Mouse (Mus musculus): ENCODE measurements around the gene Agk. TPM values are rescaled to one million over a fixed set of nuclear protein-coding genes. Genes with fewer than 3 reads are reported as not detected.

The Agk gene
- polyA plus RNA-seq, 1 experiment from 2014 or later = 11.0 TPM

- Histone ChIP-seq H3K4me2 (ENCODE audit: low read depth, low read length) (no peak overlapping the region), H3K4me1 (ENCODE audit: control insufficient read depth, low read depth, low read length) (peaks cover 4% of the 10 kb centered on the region; the same call in 1 of the 2 replicates), H3K9me3 (replicated peaks; ENCODE audit: control insufficient read depth, low read length) (no peaks in the 10 kb centered on the region), H3K9ac (ENCODE audit: low read depth, low read length) (no peak overlapping the region), H3K27ac (ENCODE audit: low read length) (no peak overlapping the region), H3K4me3 (ENCODE audit: low read depth, low read length) (no peak overlapping the region), H3K36me3 (ENCODE audit: control insufficient read depth, insufficient read depth) (no peaks in the 10 kb centered on the region; the same call in 1 of the 2 replicates), H3K27me3 (ENCODE audit: control insufficient read depth, insufficient read depth, low read depth, low read length) (no peaks in the 10 kb centered on the region)
- 46% methylated on average over 3 of the region's 3 CpGs for WGBS (ENCODE audit: insufficient replicate concordance)
- ATAC-seq (ENCODE audit: low read depth) = no peak
Observed at GRCm38 (mm10) chr6:40393213-40393612, 68.2 kb downstream of the Agk start.

DNA sequence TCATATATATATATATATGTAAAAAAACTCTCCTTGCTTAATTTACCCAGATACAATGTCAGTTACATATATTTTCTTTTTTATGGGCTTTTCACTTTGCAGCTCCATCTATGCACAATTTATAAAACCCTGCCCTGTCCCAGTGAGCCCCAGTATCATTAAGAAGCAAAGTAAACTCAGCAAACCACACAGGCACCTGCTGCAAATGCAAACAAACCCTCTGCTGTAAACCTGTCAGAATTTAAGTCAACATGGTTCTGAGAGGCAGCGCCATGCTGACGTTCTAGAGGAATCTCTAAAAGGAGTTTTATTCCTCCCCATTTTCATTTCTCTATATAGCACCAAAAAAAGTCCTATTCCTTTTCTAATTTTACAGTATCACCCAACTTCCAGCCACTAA is 77.1 kb downstream of the Agk start:
- WGBS (ENCODE audit: insufficient replicate concordance) = 71% methylated on average over 2 of the region's 2 CpGs
- Histone ChIP-seq H3K4me2 (ENCODE audit: low read depth, low read length) (no peak overlapping the region), H3K9me3 (replicated peaks; ENCODE audit: control insufficient read depth, low read length) (no peaks in the 10 kb centered on the region; the same call in 1 of the 2 replicates), H3K27me3 (ENCODE audit: control insufficient read depth, insufficient read depth, low read depth, low read length) (no peaks in the 10 kb centered on the region), H3K4me1 (ENCODE audit: control insufficient read depth, low read depth, low read length) (no peaks in the 10 kb centered on the region), H3K4me3 (ENCODE audit: low read depth, low read length) (no peak overlapping the region), H3K27ac (ENCODE audit: low read length) (no peak overlapping the region), H3K36me3 (ENCODE audit: control insufficient read depth, insufficient read depth) (no peaks in the 10 kb centered on the region; the same call in 1 of the 2 replicates), H3K9ac (ENCODE audit: low read depth, low read length) (no peak overlapping the region)
- no peak for ATAC-seq (ENCODE audit: low read depth)

- no peak overlapping the region for H3K27ac ChIP-seq (ENCODE audit: low read length)
- WGBS (ENCODE audit: insufficient replicate concordance) = 76% methylated on average over 4 of the region's 4 CpGs
- H3K4me3 ChIP-seq (ENCODE audit: low read depth, low read length) = no peak overlapping the region
- H3K27me3 ChIP-seq (ENCODE audit: control insufficient read depth, insufficient read depth, low read depth, low read length) = no peaks in the 10 kb centered on the region
- no peaks in the 10 kb centered on the region for H3K36me3 ChIP-seq (ENCODE audit: control insufficient read depth, insufficient read depth)
- no peaks in the 10 kb centered on the region for H3K4me1 ChIP-seq (ENCODE audit: control insufficient read depth, low read depth, low read length)
- no peak overlapping the region for H3K4me2 ChIP-seq (ENCODE audit: low read depth, low read length)
- ATAC-seq (ENCODE audit: low read depth) = no peak
- no peak overlapping the region for H3K9ac ChIP-seq (ENCODE audit: low read depth, low read length)
- H3K9me3 ChIP-seq (replicated peaks; ENCODE audit: control insufficient read depth, low read length) = no peaks in the 10 kb centered on the region
Observed at GRCm38 (mm10) chr6:40403640-40404285, 78.8 kb downstream of the Agk start.

DNA sequence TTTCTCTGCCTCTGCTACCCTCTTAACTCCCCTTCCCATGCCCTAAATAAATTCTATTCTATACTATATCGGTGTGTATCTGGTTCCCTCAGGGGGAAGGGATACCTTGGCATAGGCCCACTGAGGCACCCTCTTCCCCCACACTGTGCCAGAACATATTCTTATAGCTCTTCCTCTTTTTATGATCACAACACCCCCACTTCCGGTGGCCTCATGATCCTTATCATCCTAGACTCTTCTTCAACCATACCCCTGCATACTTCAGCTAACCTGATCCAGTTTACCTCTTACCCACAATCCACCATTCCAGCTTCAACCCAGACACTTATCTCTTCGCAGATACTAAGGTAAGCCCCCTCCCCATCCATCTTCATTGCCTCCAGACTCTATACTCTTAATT is 86.1 kb downstream of the Agk start:
- H3K9ac ChIP-seq (ENCODE audit: low read depth, low read length) = no peak overlapping the region
- H3K9me3 ChIP-seq (replicated peaks; ENCODE audit: control insufficient read depth, low read length) = no peaks in the 10 kb centered on the region
- H3K4me3 ChIP-seq (ENCODE audit: low read depth, low read length) = no peak overlapping the region
- H3K27ac ChIP-seq (ENCODE audit: low read length) = no peak overlapping the region
- H3K4me2 ChIP-seq (ENCODE audit: low read depth, low read length) = no peak overlapping the region
- ATAC-seq (ENCODE audit: low read depth) = no peak
- WGBS (ENCODE audit: insufficient replicate concordance) = 44% methylated on average over 3 of the region's 3 CpGs
- H3K27me3 ChIP-seq (ENCODE audit: control insufficient read depth, insufficient read depth, low read depth, low read length) = no peaks in the 10 kb centered on the region
- H3K36me3 ChIP-seq (ENCODE audit: control insufficient read depth, insufficient read depth) = no peaks in the 10 kb centered on the region
- no peaks in the 10 kb centered on the region for H3K4me1 ChIP-seq (ENCODE audit: control insufficient read depth, low read depth, low read length)

DNA sequence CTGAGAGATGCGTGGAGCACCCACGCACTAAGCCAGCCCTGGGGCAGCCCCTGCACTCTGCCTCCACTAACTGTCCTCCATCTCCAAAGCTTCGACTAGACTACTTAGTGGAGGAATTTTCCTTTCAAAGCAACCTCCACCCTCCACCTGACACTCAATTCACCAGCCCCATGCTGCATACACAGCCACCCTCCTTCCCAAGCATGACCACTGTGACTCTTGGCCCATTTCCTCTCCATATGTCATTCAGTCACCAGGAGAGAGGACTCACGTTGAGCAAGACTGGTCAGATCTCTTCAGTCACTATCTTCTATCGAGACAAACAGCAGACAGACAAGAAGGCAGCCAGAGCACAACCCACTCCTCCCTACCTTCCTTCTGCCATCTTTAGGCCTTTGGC is 88.1 kb downstream of the Agk start:
- H3K27me3 ChIP-seq (ENCODE audit: control insufficient read depth, insufficient read depth, low read depth, low read length) = no peaks in the 10 kb centered on the region
- no peak overlapping the region for H3K4me3 ChIP-seq (ENCODE audit: low read depth, low read length)
- no peaks in the 10 kb centered on the region for H3K36me3 ChIP-seq (ENCODE audit: control insufficient read depth, insufficient read depth)
- H3K27ac ChIP-seq (ENCODE audit: low read length) = no peak overlapping the region
- ATAC-seq (ENCODE audit: low read depth) = no peak
- 63% methylated on average over 5 of the region's 5 CpGs for WGBS (ENCODE audit: insufficient replicate concordance)
- no peaks in the 10 kb centered on the region for H3K4me1 ChIP-seq (ENCODE audit: control insufficient read depth, low read depth, low read length)
- no peak overlapping the region for H3K4me2 ChIP-seq (ENCODE audit: low read depth, low read length)
- no peak overlapping the region for H3K9ac ChIP-seq (ENCODE audit: low read depth, low read length)
- no peaks in the 10 kb centered on the region for H3K9me3 ChIP-seq (replicated peaks; ENCODE audit: control insufficient read depth, low read length)

- Histone ChIP-seq H3K27ac (ENCODE audit: low read length) (no peak overlapping the region), H3K36me3 (ENCODE audit: control insufficient read depth, insufficient read depth) (no peaks in the 10 kb centered on the region), H3K9me3 (replicated peaks; ENCODE audit: control insufficient read depth, low read length) (no peaks in the 10 kb centered on the region), H3K9ac (ENCODE audit: low read depth, low read length) (no peak overlapping the region), H3K27me3 (ENCODE audit: control insufficient read depth, insufficient read depth, low read depth, low read length) (no peaks in the 10 kb centered on the region), H3K4me3 (ENCODE audit: low read depth, low read length) (no peak overlapping the region), H3K4me2 (ENCODE audit: low read depth, low read length) (no peak overlapping the region), H3K4me1 (ENCODE audit: control insufficient read depth, low read depth, low read length) (no peaks in the 10 kb centered on the region)
- WGBS (ENCODE audit: insufficient replicate concordance) = 73% methylated on average over 3 of the region's 3 CpGs
- ATAC-seq (ENCODE audit: low read depth) = no peak
Observed at GRCm38 (mm10) chr6:40413565-40413964, 88.6 kb downstream of the Agk start.

GRCm38 (mm10) chr6:40415799-40416198 is 90.8 kb downstream of the Agk start:
- H3K9me3 ChIP-seq (replicated peaks; ENCODE audit: control insufficient read depth, low read length) = no peaks in the 10 kb centered on the region
- no peak overlapping the region for H3K4me2 ChIP-seq (ENCODE audit: low read depth, low read length)
- H3K36me3 ChIP-seq (ENCODE audit: control insufficient read depth, insufficient read depth) = no peaks in the 10 kb centered on the region
- no peak overlapping the region for H3K27ac ChIP-seq (ENCODE audit: low read length)
- no peak for ATAC-seq (ENCODE audit: low read depth)
- no peak overlapping the region for H3K9ac ChIP-seq (ENCODE audit: low read depth, low read length)
- WGBS (ENCODE audit: insufficient replicate concordance) = 65% methylated on average over 5 of the region's 5 CpGs
- no peaks in the 10 kb centered on the region for H3K4me1 ChIP-seq (ENCODE audit: control insufficient read depth, low read depth, low read length)
- H3K27me3 ChIP-seq (ENCODE audit: control insufficient read depth, insufficient read depth, low read depth, low read length) = no peaks in the 10 kb centered on the region
- H3K4me3 ChIP-seq (ENCODE audit: low read depth, low read length) = no peak overlapping the region

DNA sequence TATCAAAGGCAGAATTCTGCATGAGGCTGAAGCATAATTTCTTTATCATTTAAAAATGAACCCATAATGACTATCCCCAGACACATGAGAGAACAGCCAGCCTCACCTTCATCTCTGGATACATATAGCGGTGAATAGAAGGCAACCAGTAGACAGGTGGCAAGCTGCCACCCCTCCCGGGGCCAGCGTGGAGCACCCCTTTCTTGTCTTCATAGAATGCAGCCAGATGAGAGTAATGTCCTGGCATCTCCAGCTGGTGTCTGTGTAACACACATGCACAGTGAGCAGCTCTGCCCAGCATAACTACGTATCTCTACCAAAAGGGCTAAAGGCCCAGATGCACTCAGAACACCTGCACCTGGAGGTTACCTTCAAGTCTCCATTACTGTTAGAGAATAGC is 93.4 kb downstream of the Agk start:
- no peak overlapping the region for H3K27ac ChIP-seq (ENCODE audit: low read length)
- H3K4me1 ChIP-seq (ENCODE audit: control insufficient read depth, low read depth, low read length) = no peaks in the 10 kb centered on the region
- no peak overlapping the region for H3K4me3 ChIP-seq (ENCODE audit: low read depth, low read length)
- 79% methylated on average over 4 of the region's 4 CpGs for WGBS (ENCODE audit: insufficient replicate concordance)
- no peaks in the 10 kb centered on the region for H3K36me3 ChIP-seq (ENCODE audit: control insufficient read depth, insufficient read depth)
- H3K9ac ChIP-seq (ENCODE audit: low read depth, low read length) = no peak overlapping the region
- H3K4me2 ChIP-seq (ENCODE audit: low read depth, low read length) = no peak overlapping the region
- no peaks in the 10 kb centered on the region for H3K9me3 ChIP-seq (replicated peaks; ENCODE audit: control insufficient read depth, low read length)
- H3K27me3 ChIP-seq (ENCODE audit: control insufficient read depth, insufficient read depth, low read depth, low read length) = no peaks in the 10 kb centered on the region
- ATAC-seq (ENCODE audit: low read depth) = no peak

DNA sequence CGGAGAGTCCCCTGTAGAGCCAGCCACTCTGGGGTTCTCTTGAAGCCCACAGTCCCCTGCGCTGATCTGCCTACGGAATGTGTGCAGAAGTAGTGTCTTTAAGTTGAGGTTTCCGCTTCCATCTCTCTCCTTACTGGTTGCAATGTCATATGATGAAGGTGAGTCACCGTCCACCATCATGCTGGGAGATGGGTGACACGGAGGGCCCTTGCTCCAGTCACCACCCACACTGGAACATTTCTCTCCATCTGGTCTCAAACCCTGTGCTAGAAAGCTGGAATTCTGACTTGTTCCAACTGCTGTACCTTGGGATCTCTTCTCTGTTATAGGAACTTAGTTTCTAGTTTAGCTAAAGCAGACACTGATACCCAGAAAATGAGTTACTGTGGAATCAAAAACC is 96.1 kb downstream of the Agk start:
- 78% methylated on average over 6 of the region's 6 CpGs for WGBS (ENCODE audit: insufficient replicate concordance)
- Histone ChIP-seq H3K4me2 (ENCODE audit: low read depth, low read length) (no peak overlapping the region), H3K27me3 (ENCODE audit: control insufficient read depth, insufficient read depth, low read depth, low read length) (no peaks in the 10 kb centered on the region), H3K9me3 (replicated peaks; ENCODE audit: control insufficient read depth, low read length) (no peaks in the 10 kb centered on the region), H3K36me3 (ENCODE audit: control insufficient read depth, insufficient read depth) (no peaks in the 10 kb centered on the region), H3K27ac (ENCODE audit: low read length) (no peak overlapping the region), H3K9ac (ENCODE audit: low read depth, low read length) (no peak overlapping the region), H3K4me3 (ENCODE audit: low read depth, low read length) (no peak overlapping the region), H3K4me1 (ENCODE audit: control insufficient read depth, low read depth, low read length) (no peaks in the 10 kb centered on the region)
- no peak for ATAC-seq (ENCODE audit: low read depth)
